Mouse (Mus musculus) intestine, embryonic 15.5 days (tissue): ENCODE results near the gene Cnot11. TPM values are rescaled to one million over a fixed set of nuclear protein-coding genes. Genes with fewer than 3 reads are reported as not detected.

Experiments used
- ATAC-seq: fragments of 200-750 bp; cut with Nextera tagmentation; 2 replicates; pipeline ENCODE4 v1.8.0; 2017; ENCODE audit warnings: moderate TSS enrichment, moderate library complexity
- H3K27ac ChIP-seq: fragments of 300-500 bp; sonication (generic); 2 replicates; pipeline ENCODE4 v1.5.1; 2015; ENCODE audit warnings: mild to moderate bottlenecking, inconsistent platforms
- H3K27me3 ChIP-seq: fragments of 300-500 bp; sonication (generic); replicated peaks from 2 replicates; pipeline ENCODE4 v1.6.1; 2015; ENCODE audit warnings: inconsistent platforms
- H3K36me3 ChIP-seq: fragments of 300-500 bp; sonication (generic); 2 replicates; pipeline ENCODE4 v1.6.1; 2015; ENCODE audit warnings: inconsistent platforms
- H3K4me1 ChIP-seq: fragments of 300-500 bp; sonication (generic); replicated peaks from 2 replicates; pipeline ENCODE4 v1.6.1; 2015; ENCODE audit warnings: inconsistent platforms
- H3K4me2 ChIP-seq: fragments of 300-500 bp; sonication (generic); replicated peaks from 2 replicates; pipeline ENCODE4 v1.6.1; 2015; ENCODE audit warnings: mild to moderate bottlenecking, inconsistent platforms
- H3K4me3 ChIP-seq: fragments of 300-500 bp; sonication (generic); replicated peaks from 2 replicates; pipeline ENCODE4 v1.5.1; 2015; ENCODE audit warnings: inconsistent platforms
- H3K9ac ChIP-seq: fragments of 300-500 bp; sonication (generic); 2 replicates; pipeline ENCODE4 v1.6.1; 2015; ENCODE audit warnings: inconsistent platforms
- H3K9me3 ChIP-seq: fragments of 300-500 bp; sonication (generic); 2 replicates; pipeline ENCODE4 v1.6.1; 2016; ENCODE audit warnings: inconsistent platforms
- WGBS: fragments of 180-500 bp; shearing (Covaris S2); methylation state at CpG from one replicate; pipeline ENCODE4 v1.1.7; 2015; 5-methylcytosine and 5-hydroxymethylcytosine counted together
- polyA plus RNA-seq: library from polyadenylated mRNA; unstranded; fragments of >200 nt; fragmentation: Nextera tagmentation; extraction: Ambion mirVana; gene quantifications from 2 replicates; pipeline ENCODE4 v1.2.1, GENCODE M21; 2015

The Cnot11 gene
- polyA plus RNA-seq, 1 experiment from 2014 or later: 20.6 TPM

GRCm38 (mm10) chr1:39515303-39515991, 19.3 kb upstream of the Cnot11 start:
- 64% methylated on average over 10 of the region's 10 CpGs for WGBS
- no peak overlapping the region for H3K27ac ChIP-seq
- peak; percentile 91 for ATAC-seq

GRCm38 (mm10) chr1:39521326-39521725, 13.5 kb upstream of the Cnot11 start:
- no peak for ATAC-seq
- H3K27me3 ChIP-seq: no peaks in the 10 kb centered on the region
- H3K27ac ChIP-seq: no peak overlapping the region
- no peaks in the 10 kb centered on the region for H3K9me3 ChIP-seq
- no peak overlapping the region for H3K9ac ChIP-seq
- no peaks in the 10 kb centered on the region for H3K36me3 ChIP-seq
- no peak overlapping the region for H3K4me2 ChIP-seq
- H3K4me3 ChIP-seq: no peak overlapping the region
- 90% methylated on average over 7 of the region's 7 CpGs for WGBS
- H3K4me1 ChIP-seq: no peaks in the 10 kb centered on the region

More at GRCm38 (mm10) chr1:39515303-39515991, 19.3 kb upstream of the Cnot11 start:
- H3K9me3 ChIP-seq: no peaks in the 10 kb centered on the region
- no peak overlapping the region for H3K4me3 ChIP-seq
- no peaks in the 10 kb centered on the region for H3K4me1 ChIP-seq
- H3K4me2 ChIP-seq: no peak overlapping the region
- H3K36me3 ChIP-seq: no peaks in the 10 kb centered on the region
- H3K9ac ChIP-seq: no peak overlapping the region
- no peaks in the 10 kb centered on the region for H3K27me3 ChIP-seq

- Histone ChIP-seq H3K27ac (no peak overlapping the region), H3K4me1 (no peaks in the 10 kb centered on the region), H3K4me2 (no peak overlapping the region), H3K9me3 (no peaks in the 10 kb centered on the region), H3K4me3 (no peak overlapping the region), H3K9ac (no peak overlapping the region), H3K27me3 (no peaks in the 10 kb centered on the region), H3K36me3 (no peaks in the 10 kb centered on the region)
- no peak for ATAC-seq
- 26% methylated on average over 5 of the region's 5 CpGs for WGBS
Observed at GRCm38 (mm10) chr1:39522519-39522918, 12.3 kb upstream of the Cnot11 start.

GRCm38 (mm10) chr1:39525763-39526162, 9.0 kb upstream of the Cnot11 start:
- Histone ChIP-seq H3K27ac (no peak overlapping the region), H3K27me3 (no peaks in the 10 kb centered on the region), H3K36me3 (no peaks in the 10 kb centered on the region), H3K4me2 (no peak overlapping the region), H3K9me3 (no peaks in the 10 kb centered on the region), H3K9ac (no peak overlapping the region), H3K4me3 (no peak overlapping the region), H3K4me1 (no peaks in the 10 kb centered on the region)
- 66% methylated on average over 7 of the region's 7 CpGs for WGBS
- no peak for ATAC-seq

- Histone ChIP-seq H3K9ac (no peak overlapping the region), H3K36me3 (no peaks in the 10 kb centered on the region), H3K27ac (no peak overlapping the region), H3K9me3 (no peaks in the 10 kb centered on the region), H3K4me2 (no peak overlapping the region), H3K4me1 (no peaks in the 10 kb centered on the region), H3K27me3 (no peaks in the 10 kb centered on the region), H3K4me3 (no peak overlapping the region)
- no peak for ATAC-seq
- 81% methylated on average over 9 of the region's 9 CpGs for WGBS
Observed at GRCm38 (mm10) chr1:39526371-39527167, 8.2 kb upstream of the Cnot11 start.

- H3K4me2 ChIP-seq: no peak overlapping the region
- H3K36me3 ChIP-seq: no peaks in the 10 kb centered on the region
- no peaks in the 10 kb centered on the region for H3K9me3 ChIP-seq
- no peak overlapping the region for H3K4me3 ChIP-seq
- no peak overlapping the region for H3K9ac ChIP-seq
- WGBS: 14% methylated on average over 7 of the region's 7 CpGs
- 0 out of 2 replicates have a peak, but pooled peaks have one; percentile 64 for ATAC-seq
- H3K27me3 ChIP-seq: no peaks in the 10 kb centered on the region
- no peak overlapping the region for H3K27ac ChIP-seq
- no peaks in the 10 kb centered on the region for H3K4me1 ChIP-seq
Observed at GRCm38 (mm10) chr1:39527432-39527831, 7.4 kb upstream of the Cnot11 start.

- Histone ChIP-seq H3K27me3 (no peaks in the 10 kb centered on the region), H3K9ac (no peak overlapping the region), H3K4me1 (no peaks in the 10 kb centered on the region), H3K9me3 (no peaks in the 10 kb centered on the region), H3K4me3 (no peak overlapping the region), H3K4me2 (no peak overlapping the region), H3K36me3 (no peaks in the 10 kb centered on the region), H3K27ac (no peak overlapping the region)
- 73% methylated on average over 6 of the region's 6 CpGs for WGBS
- ATAC-seq: no peak
Observed at GRCm38 (mm10) chr1:39528319-39528718, 6.5 kb upstream of the Cnot11 start.

GRCm38 (mm10) chr1:39530258-39530943, 4.4 kb upstream of the Cnot11 start:
- Histone ChIP-seq H3K4me3 (no peak overlapping the region), H3K9me3 (no peaks in the 10 kb centered on the region), H3K4me1 (0 out of 2 replicates have a peak, but pooled peaks cover 3% of the 10 kb centered on the region), H3K27me3 (no peaks in the 10 kb centered on the region), H3K36me3 (no peaks in the 10 kb centered on the region), H3K4me2 (no peak overlapping the region), H3K9ac (no peak overlapping the region), H3K27ac (no peak overlapping the region)
- WGBS: 38% methylated on average over 13 of the region's 13 CpGs
- ATAC-seq: no peak

- no peaks in the 10 kb centered on the region for H3K9me3 ChIP-seq
- H3K36me3 ChIP-seq: no peaks in the 10 kb centered on the region
- H3K27me3 ChIP-seq: no peaks in the 10 kb centered on the region
- no peak overlapping the region for H3K4me3 ChIP-seq
- H3K27ac ChIP-seq: no peak overlapping the region
- WGBS: 72% methylated on average over 4 of the region's 4 CpGs
- no peak overlapping the region for H3K9ac ChIP-seq
- no peak for ATAC-seq
- H3K4me1 ChIP-seq: 0 out of 2 replicates have a peak, but pooled peaks cover 3% of the 10 kb centered on the region
- H3K4me2 ChIP-seq: no peak overlapping the region
Observed at GRCm38 (mm10) chr1:39531036-39531435, 3.8 kb upstream of the Cnot11 start.

- H3K4me1 ChIP-seq: peaks cover 12% of the 10 kb centered on the region
- peaks cover 9% of the 10 kb centered on the region; the same call in 1 of the 2 replicates for H3K36me3 ChIP-seq
- no peak overlapping the region for H3K4me2 ChIP-seq
- no peak overlapping the region for H3K9ac ChIP-seq
- 40% methylated on average over 3 of the region's 3 CpGs for WGBS
- H3K9me3 ChIP-seq: no peaks in the 10 kb centered on the region
- no peak for ATAC-seq
- no peak overlapping the region for H3K4me3 ChIP-seq
- H3K27me3 ChIP-seq: no peaks in the 10 kb centered on the region
- H3K27ac ChIP-seq: no peak overlapping the region
Observed at GRCm38 (mm10) chr1:39533917-39534316, 875 bp upstream of the Cnot11 start.

GRCm38 (mm10) chr1:39535515-39536311, 921 bp downstream of the Cnot11 start:
- peak; percentile 95 for ATAC-seq
- peak overlapping the region; percentile 93 for H3K27ac ChIP-seq
- no peaks in the 10 kb centered on the region for H3K9me3 ChIP-seq
- no peaks in the 10 kb centered on the region for H3K27me3 ChIP-seq
- peak overlapping the region; percentile 82 for H3K4me2 ChIP-seq
- H3K4me3 ChIP-seq: peak overlapping the region; percentile 96
- peaks cover 24% of the 10 kb centered on the region for H3K36me3 ChIP-seq
- peak overlapping the region; percentile 98 for H3K9ac ChIP-seq
- WGBS: under 1% methylated on average over 89 of the region's 100 CpGs
- H3K4me1 ChIP-seq: peaks cover 12% of the 10 kb centered on the region
